Mouse (Mus musculus): ENCODE data around the gene Olfr1371. TPM values are rescaled to one million over a fixed set of nuclear protein-coding genes. Genes with fewer than 3 reads are reported as not detected.
"Not testable (repeated sequence)": the region's sequence is repeated elsewhere in the genome, so short reads cannot be mapped to it uniquely, and the experiment has no call there.

Olfr1371 gene
- polyA plus RNA-seq, 1 experiment, result not detected

GRCm38 (mm10) chr11:52227466-52228226, 13.9 kb upstream of the Olfr1371 start:
- DNase-seq, result no peak
- Histone ChIP-seq H3K4me3 (replicated peaks; ENCODE audit: extremely low read depth, low read depth, low read length) (no peak overlapping the region), H3K4me1 (ENCODE audit: control insufficient read depth, insufficient read depth, low read length) (no peaks in the 10 kb centered on the region; the same call in 1 of the 2 replicates)
- WGBS, result 66% methylated on average over 13 of the region's 13 CpGs
- TF ChIP-seq POLR2A (IDR thresholded peaks at IDR 0.05; ENCODE audit: borderline replicate concordance, extremely low read depth, low read depth, low read length), result no peak
- TF ChIP-seq CTCF (IDR thresholded peaks at IDR 0.05; ENCODE audit: insufficient read depth, low read length), result no peak

GRCm38 (mm10) chr11:52227053-52227452, 13.3 kb upstream of the Olfr1371 start:
- TF ChIP-seq CTCF (IDR thresholded peaks at IDR 0.05; ENCODE audit: insufficient read depth, low read length) (no peak), POLR2A (IDR thresholded peaks at IDR 0.05; ENCODE audit: borderline replicate concordance, extremely low read depth, low read depth, low read length) (no peak)
- Histone ChIP-seq H3K4me3 (replicated peaks; ENCODE audit: extremely low read depth, low read depth, low read length) (no peak overlapping the region), H3K4me1 (ENCODE audit: control insufficient read depth, insufficient read depth, low read length) (no peaks in the 10 kb centered on the region; the same call in 1 of the 2 replicates)
- WGBS, result 79% methylated on average over 3 of the region's 3 CpGs
- no peak for DNase-seq

GRCm38 (mm10) chr11:52225986-52226599, 12.3 kb upstream of the Olfr1371 start:
- no peaks in the 10 kb centered on the region; the same call in 1 of the 2 replicates for H3K4me1 ChIP-seq (ENCODE audit: control insufficient read depth, insufficient read depth, low read length)
- H3K4me3 ChIP-seq (replicated peaks; ENCODE audit: extremely low read depth, low read depth, low read length), result no peak overlapping the region
- TF ChIP-seq CTCF (IDR thresholded peaks at IDR 0.05; ENCODE audit: insufficient read depth, low read length) (no peak), POLR2A (IDR thresholded peaks at IDR 0.05; ENCODE audit: borderline replicate concordance, extremely low read depth, low read depth, low read length) (no peak)
- WGBS, result 64% methylated on average over 3 of the region's 3 CpGs
- no peak for DNase-seq

- Histone ChIP-seq H3K4me3 (replicated peaks; ENCODE audit: extremely low read depth, low read depth, low read length) (no peak overlapping the region), H3K4me1 (ENCODE audit: control insufficient read depth, insufficient read depth, low read length) (no peaks in the 10 kb centered on the region; the same call in 1 of the 2 replicates)
- peak; percentile 70 for DNase-seq
- no peak for TF ChIP-seq POLR2A (IDR thresholded peaks at IDR 0.05; ENCODE audit: borderline replicate concordance, extremely low read depth, low read depth, low read length)
- TF ChIP-seq CTCF (IDR thresholded peaks at IDR 0.05; ENCODE audit: insufficient read depth, low read length), result no peak
- 10% methylated on average over 19 of the region's 19 CpGs for WGBS
Observed at GRCm38 (mm10) chr11:52223968-52224682, 10.3 kb upstream of the Olfr1371 start.

- H3K4me1 ChIP-seq (ENCODE audit: control insufficient read depth, insufficient read depth, low read length), result no peaks in the 10 kb centered on the region; the same call in 1 of the 2 replicates
- WGBS, result 64% methylated on average over 6 of the region's 6 CpGs
- TF ChIP-seq CTCF (IDR thresholded peaks at IDR 0.05; ENCODE audit: insufficient read depth, low read length), result peak; percentile 24
- TF ChIP-seq POLR2A (IDR thresholded peaks at IDR 0.05; ENCODE audit: borderline replicate concordance, extremely low read depth, low read depth, low read length), result no peak
- no peak for DNase-seq
- no peak overlapping the region for H3K4me3 ChIP-seq (replicated peaks; ENCODE audit: extremely low read depth, low read depth, low read length)
Observed at GRCm38 (mm10) chr11:52222891-52223290, 9.1 kb upstream of the Olfr1371 start.

GRCm38 (mm10) chr11:52221921-52222320, 8.1 kb upstream of the Olfr1371 start:
- not testable (repeated sequence) for DNase-seq; H3K4me1 ChIP-seq (ENCODE audit: control insufficient read depth, insufficient read depth, low read length); H3K4me3 ChIP-seq (replicated peaks; ENCODE audit: extremely low read depth, low read depth, low read length)
- WGBS, result 79% methylated on average over 6 of the region's 6 CpGs

GRCm38 (mm10) chr11:52220282-52220681, 6.5 kb upstream of the Olfr1371 start:
- Histone ChIP-seq H3K4me3 (replicated peaks; ENCODE audit: extremely low read depth, low read depth, low read length) (no peak overlapping the region), H3K4me1 (ENCODE audit: control insufficient read depth, insufficient read depth, low read length) (no peaks in the 10 kb centered on the region)
- DNase-seq, result peak; percentile 51
- 5% methylated on average over 4 of the region's 4 CpGs for WGBS
- TF ChIP-seq POLR2A (IDR thresholded peaks at IDR 0.05; ENCODE audit: borderline replicate concordance, extremely low read depth, low read depth, low read length) (no peak), CTCF (IDR thresholded peaks at IDR 0.05; ENCODE audit: insufficient read depth, low read length) (peak; percentile 78)

GRCm38 (mm10) chr11:52196496-52197023, 17.2 kb downstream of the Olfr1371 start:
- H3K4me1 ChIP-seq (ENCODE audit: control insufficient read depth, insufficient read depth, low read length); H3K4me3 ChIP-seq (replicated peaks; ENCODE audit: extremely low read depth, low read depth, low read length); DNase-seq: not testable (repeated sequence)
- 88% methylated on average over 8 of the region's 8 CpGs for WGBS

- WGBS, result 83% methylated on average over 4 of the region's 4 CpGs
- not testable (repeated sequence) for H3K4me3 ChIP-seq (replicated peaks; ENCODE audit: extremely low read depth, low read depth, low read length); H3K4me1 ChIP-seq (ENCODE audit: control insufficient read depth, insufficient read depth, low read length); DNase-seq
Observed at GRCm38 (mm10) chr11:52180651-52181050, 33.1 kb downstream of the Olfr1371 start.

- 100% methylated on average over 2 of the region's 3 CpGs for WGBS
- H3K4me1 ChIP-seq (ENCODE audit: control insufficient read depth, insufficient read depth, low read length); DNase-seq; H3K4me3 ChIP-seq (replicated peaks; ENCODE audit: extremely low read depth, low read depth, low read length): not testable (repeated sequence)
Observed at GRCm38 (mm10) chr11:52179897-52180296, 33.9 kb downstream of the Olfr1371 start.
